Mouse (Mus musculus) bone marrow macrophage, adult 2 months (primary cell): ENCODE measurements around the gene Rdh7. TPM values are rescaled to one million over a fixed set of nuclear protein-coding genes. Genes with fewer than 3 reads are reported as not detected.

Source experiments
- H3K27ac ChIP-seq: 2 replicates; pipeline ENCODE4 v1.5.1; 2012; ENCODE audit warnings: low read depth, low read length; ENCODE audit not compliant: insufficient read depth
- H3K4me1 ChIP-seq: 2 replicates; pipeline ENCODE4 v1.6.1; 2012; ENCODE audit warnings: low read length; ENCODE audit not compliant: control insufficient read depth, insufficient read depth
- H3K4me3 ChIP-seq: 2 replicates; pipeline ENCODE4 v1.5.1; 2012; ENCODE audit warnings: mild to moderate bottlenecking, low read length, moderate library complexity; ENCODE audit not compliant: insufficient read depth
- CTCF ChIP-seq: IDR thresholded peaks from 2 replicates; pipeline ENCODE4 v1.5.1; 2012; ENCODE audit warnings: low read depth, mild to moderate bottlenecking, low read length, moderate library complexity
- POLR2A ChIP-seq: IDR thresholded peaks from 2 replicates; pipeline ENCODE4 v1.6.1; 2012; ENCODE audit warnings: mild to moderate bottlenecking, low read depth, low read length, borderline replicate concordance
- polyA plus RNA-seq: library from polyadenylated mRNA; stranded (reverse); fragments of >200 nt; gene quantifications from 2 replicates; pipeline ENCODE4 v1.2.4, GENCODE M21; 2012; ENCODE audit not compliant: missing spikeins, insufficient read depth, insufficient read length

Gene Rdh7
- polyA plus RNA-seq: not detected in 2 replicates

DNA sequence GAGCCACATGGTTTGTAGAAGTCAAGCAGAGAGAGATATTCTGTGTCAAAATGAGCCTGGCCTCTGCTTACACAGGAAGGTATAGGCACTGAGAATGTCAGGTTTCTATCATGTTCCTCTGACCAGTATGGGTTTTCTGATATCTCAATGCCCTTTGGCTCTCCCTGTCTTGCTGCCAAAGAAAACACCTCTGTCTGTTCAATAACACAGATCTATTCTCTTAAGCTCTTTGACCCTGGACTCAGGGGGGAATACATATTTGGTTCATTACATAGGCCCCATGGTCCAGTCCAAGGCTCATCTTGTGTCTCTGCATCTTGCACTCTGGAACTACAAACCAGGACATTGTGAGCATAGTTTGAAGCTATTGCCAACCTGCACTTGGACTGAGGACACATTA is at the start of gene Rdh7:
Gene Rdh7, minus strand, starts transcription at position 213 of the 400 bp plus-strand sequence.
- no peak within 1 kb of the TSS for H3K27ac ChIP-seq
- H3K4me1 ChIP-seq: no peaks in the 10 kb centered on the region
- no peak for TF ChIP-seq CTCF
- no peak for TF ChIP-seq POLR2A
- H3K4me3 ChIP-seq: no peak within 1 kb of the TSS

GRCm38 (mm10) chr10:127937428-127938010 is 48.9 kb upstream of the Rdh7 start:
- H3K4me3 ChIP-seq: no peak overlapping the region; the same call in 1 of the 2 replicates
- peak overlapping the region; percentile 8; the same call in 1 of the 2 replicates for H3K27ac ChIP-seq
- H3K4me1 ChIP-seq: peaks cover 9% of the 10 kb centered on the region
- TF ChIP-seq POLR2A: no peak
- TF ChIP-seq CTCF: no peak

DNA sequence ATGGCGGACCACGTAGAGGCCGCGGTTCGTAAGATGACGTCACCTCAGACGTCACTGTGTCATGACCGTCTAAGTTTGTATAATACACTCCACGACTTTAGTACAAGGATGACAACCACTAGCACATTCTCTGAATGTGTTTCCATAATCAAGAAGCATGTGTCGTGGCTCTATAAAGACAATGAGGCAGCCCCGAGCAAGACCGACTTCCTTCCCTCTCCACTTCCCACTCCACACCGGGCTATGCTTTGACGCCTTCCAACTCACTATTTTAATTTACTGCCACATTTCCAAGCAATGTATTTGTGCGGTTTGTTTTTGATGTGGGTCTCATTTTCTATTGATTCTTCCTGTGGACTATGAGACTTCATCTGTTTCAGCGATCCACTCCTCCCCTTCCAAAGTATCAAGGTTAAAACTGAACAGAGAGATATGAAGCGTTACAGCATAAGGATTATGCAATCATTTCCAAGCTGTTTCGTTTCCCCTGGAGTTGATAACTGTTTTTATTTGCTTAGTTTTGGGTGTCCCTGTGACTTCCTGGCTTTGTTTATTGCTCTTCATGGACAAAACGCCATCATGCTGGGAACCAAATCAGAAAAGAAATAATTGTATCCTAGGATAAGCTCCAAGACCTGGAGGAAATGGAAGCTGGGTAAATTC is 48.3 kb upstream of the Rdh7 start:
- Histone ChIP-seq H3K4me1 (peaks cover 9% of the 10 kb centered on the region), H3K4me3 (no peak overlapping the region; the same call in 1 of the 2 replicates), H3K27ac (peak overlapping the region; percentile 8; the same call in 1 of the 2 replicates)
- TF ChIP-seq POLR2A (no peak), CTCF (no peak)

DNA sequence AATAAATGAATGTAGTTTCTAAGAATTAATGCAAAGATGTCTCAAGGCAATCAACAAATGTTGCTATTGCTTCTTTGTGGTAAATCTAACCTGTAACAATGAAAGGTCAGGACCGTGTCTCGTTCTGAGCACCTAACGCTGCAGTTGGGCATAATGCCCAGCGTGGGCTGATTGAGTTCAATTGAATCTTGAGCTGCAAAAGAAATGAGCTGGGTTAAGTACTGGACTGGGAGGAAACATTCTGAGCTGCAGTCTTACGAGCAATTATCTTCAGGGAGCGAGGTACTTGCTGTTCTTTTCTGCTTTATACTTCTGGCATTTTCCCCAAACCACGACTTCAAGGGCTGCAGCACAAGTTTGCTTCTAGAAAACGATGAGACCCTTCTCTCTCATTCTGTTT is 47.7 kb upstream of the Rdh7 start:
- Histone ChIP-seq H3K4me3 (no peak overlapping the region), H3K27ac (no peak overlapping the region), H3K4me1 (peaks cover 9% of the 10 kb centered on the region)
- no peak for TF ChIP-seq CTCF
- no peak for TF ChIP-seq POLR2A

- TF ChIP-seq POLR2A: no peak
- TF ChIP-seq CTCF: no peak
- Histone ChIP-seq H3K4me1 (peaks cover 9% of the 10 kb centered on the region), H3K4me3 (no peak overlapping the region), H3K27ac (no peak overlapping the region)
Observed at GRCm38 (mm10) chr10:127932290-127932926, 43.8 kb upstream of the Rdh7 start.

DNA sequence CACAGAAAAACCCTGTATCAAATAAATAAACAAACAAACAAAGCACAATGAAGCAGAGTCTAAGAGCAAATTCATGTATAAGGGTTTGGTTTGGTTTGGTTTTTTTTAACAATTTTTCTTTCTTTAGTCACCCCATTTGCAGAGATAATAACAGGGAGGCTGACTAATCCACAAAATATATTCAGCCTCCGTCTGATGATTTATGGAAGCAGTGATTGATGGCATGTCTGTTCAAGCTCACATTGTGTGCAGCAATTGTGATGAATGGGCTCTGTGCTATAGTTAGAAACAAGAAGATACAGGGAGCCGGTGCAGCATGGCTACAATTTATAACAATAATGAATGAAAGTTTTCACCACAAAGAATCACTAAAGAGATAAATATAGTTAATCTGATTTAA is 39.1 kb upstream of the Rdh7 start:
- H3K4me1 ChIP-seq: no peaks in the 10 kb centered on the region
- no peak overlapping the region for H3K27ac ChIP-seq
- H3K4me3 ChIP-seq: no peak overlapping the region
- no peak for TF ChIP-seq POLR2A
- no peak for TF ChIP-seq CTCF

DNA sequence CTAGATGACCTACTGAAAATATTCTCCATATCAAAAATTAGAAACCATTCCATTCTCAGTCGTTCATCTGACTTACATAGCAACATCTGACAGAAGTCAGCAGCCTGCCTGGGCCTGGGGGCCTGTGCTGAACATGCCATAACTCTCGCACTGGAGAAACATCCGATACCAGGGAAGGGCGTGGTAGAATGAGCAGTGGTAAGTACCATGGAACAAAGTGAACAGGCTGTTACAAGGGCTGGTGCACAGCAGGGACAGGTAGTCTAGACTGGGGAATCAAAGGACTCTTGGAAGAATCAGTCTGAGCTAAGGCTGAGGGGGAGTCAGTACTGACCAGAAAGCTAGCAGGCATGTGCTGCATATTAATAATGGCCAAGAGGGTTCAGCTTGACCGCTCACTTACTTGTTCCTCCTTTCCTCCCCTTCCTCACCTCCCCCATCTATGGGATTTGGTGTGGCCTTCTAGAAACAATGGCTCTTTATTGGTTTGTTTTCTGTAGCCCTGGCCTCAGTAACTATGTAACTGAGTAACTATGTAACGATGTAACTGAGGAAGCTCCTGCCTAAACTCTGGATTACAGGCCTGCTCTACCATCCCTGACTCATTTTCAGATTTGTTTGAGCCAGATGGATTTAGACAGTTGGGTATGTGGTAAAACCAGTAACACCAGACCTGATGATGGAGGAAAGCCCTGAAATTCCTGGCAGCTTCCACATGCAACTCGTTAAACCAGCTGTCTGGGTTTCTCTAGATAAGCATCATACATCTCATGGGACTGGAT is 36.2 kb upstream of the Rdh7 start:
- no peaks in the 10 kb centered on the region for H3K4me1 ChIP-seq
- TF ChIP-seq POLR2A (no peak), CTCF (no peak)
- H3K27ac ChIP-seq: no peak overlapping the region
- H3K4me3 ChIP-seq: no peak overlapping the region

DNA sequence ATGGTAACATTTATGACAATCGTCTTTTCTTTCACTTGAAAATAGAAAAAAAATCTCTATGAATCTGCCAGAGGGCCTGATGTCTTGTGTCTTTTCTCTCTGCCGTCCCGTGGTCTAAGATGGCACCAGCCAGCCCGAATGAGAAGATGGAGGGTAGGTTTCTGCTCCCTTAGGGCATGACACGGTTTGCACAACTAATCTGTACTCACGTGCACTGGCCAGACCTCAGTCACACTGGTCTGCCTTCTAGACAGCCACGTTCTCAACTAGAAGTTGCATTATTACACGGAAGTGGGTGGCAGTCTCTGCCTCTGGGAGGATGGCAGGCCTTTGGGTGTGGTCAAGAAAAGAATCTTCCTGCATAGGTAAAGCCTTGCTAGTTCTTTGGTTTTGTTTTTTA is 34.4 kb upstream of the Rdh7 start:
- TF ChIP-seq POLR2A (no peak), CTCF (no peak)
- Histone ChIP-seq H3K4me1 (no peaks in the 10 kb centered on the region), H3K27ac (no peak overlapping the region), H3K4me3 (no peak overlapping the region)

GRCm38 (mm10) chr10:127922241-127922640 is 33.6 kb upstream of the Rdh7 start:
- no peaks in the 10 kb centered on the region for H3K4me1 ChIP-seq
- H3K27ac ChIP-seq: no peak overlapping the region
- no peak overlapping the region for H3K4me3 ChIP-seq
- TF ChIP-seq POLR2A: no peak
